Mouse (Mus musculus) hindbrain, embryonic 16.5 days (tissue): ENCODE results near the gene Zfp988. TPM values are rescaled to one million over a fixed set of nuclear protein-coding genes. Genes with fewer than 3 reads are reported as not detected.
"Not testable (repeated sequence)": the region's sequence is repeated elsewhere in the genome, so short reads cannot be mapped to it uniquely, and the experiment has no call there.

Experiments
- ATAC-seq: fragments of 200-750 bp; cut with Nextera tagmentation; 2 replicates; pipeline ENCODE4 v1.8.0; 2017; ENCODE audit warnings: moderate TSS enrichment, moderate library complexity
- H3K27ac ChIP-seq: fragments of 300-500 bp; sonication (generic); 2 replicates; pipeline ENCODE4 v1.5.1; 2014; ENCODE audit warnings: low read depth, mild to moderate bottlenecking, control low read depth, low read length, moderate library complexity
- H3K27me3 ChIP-seq: fragments of 300-500 bp; sonication (generic); replicated peaks from 2 replicates; pipeline ENCODE4 v1.6.1; 2014; ENCODE audit warnings: low read length; ENCODE audit not compliant: control insufficient read depth, insufficient read depth
- H3K36me3 ChIP-seq: fragments of 300-500 bp; sonication (generic); 2 replicates; pipeline ENCODE4 v1.6.1; 2014; ENCODE audit warnings: mild to moderate bottlenecking, low read length, moderate library complexity, mixed read lengths; ENCODE audit not compliant: control insufficient read depth, insufficient read depth
- H3K4me1 ChIP-seq: fragments of 300-500 bp; sonication (generic); 2 replicates; pipeline ENCODE4 v1.6.1; 2014; ENCODE audit warnings: low read depth, low read length; ENCODE audit not compliant: control insufficient read depth, insufficient read depth
- H3K4me2 ChIP-seq: fragments of 300-500 bp; sonication (generic); 2 replicates; pipeline ENCODE4 v1.6.1; 2014; ENCODE audit warnings: mild to moderate bottlenecking, low read length, control low read depth, moderate library complexity
- H3K4me3 ChIP-seq: fragments of 300-500 bp; sonication (generic); 2 replicates; pipeline ENCODE4 v1.5.1; 2014; ENCODE audit warnings: mild to moderate bottlenecking, low read length, control low read depth, moderate library complexity
- H3K9ac ChIP-seq: fragments of 300-500 bp; sonication (generic); 2 replicates; pipeline ENCODE4 v1.6.1; 2014; ENCODE audit warnings: low read depth, mild to moderate bottlenecking, control low read depth, low read length, moderate library complexity
- H3K9me3 ChIP-seq: fragments of 300-500 bp; sonication (generic); 2 replicates; pipeline ENCODE4 v1.6.1; 2014; ENCODE audit warnings: mild to moderate bottlenecking, low read length, moderate library complexity; ENCODE audit not compliant: control insufficient read depth
- WGBS: fragments of 180-500 bp; shearing (Covaris S2); extraction: QIAGEN DNeasy Blood & Tissue Kit; methylation state at CpG from one replicate; pipeline ENCODE4 v1.1.7; 2014; 5-methylcytosine and 5-hydroxymethylcytosine counted together
- polyA plus RNA-seq: library from polyadenylated mRNA; unstranded; fragments of >200 nt; fragmentation: Nextera tagmentation; extraction: Ambion mirVana; gene quantifications from 2 replicates; pipeline ENCODE4 v1.2.1, GENCODE M21; 2015

Gene Zfp988
- polyA plus RNA-seq, 1 experiment from 2014 or later = 0.08 TPM

DNA sequence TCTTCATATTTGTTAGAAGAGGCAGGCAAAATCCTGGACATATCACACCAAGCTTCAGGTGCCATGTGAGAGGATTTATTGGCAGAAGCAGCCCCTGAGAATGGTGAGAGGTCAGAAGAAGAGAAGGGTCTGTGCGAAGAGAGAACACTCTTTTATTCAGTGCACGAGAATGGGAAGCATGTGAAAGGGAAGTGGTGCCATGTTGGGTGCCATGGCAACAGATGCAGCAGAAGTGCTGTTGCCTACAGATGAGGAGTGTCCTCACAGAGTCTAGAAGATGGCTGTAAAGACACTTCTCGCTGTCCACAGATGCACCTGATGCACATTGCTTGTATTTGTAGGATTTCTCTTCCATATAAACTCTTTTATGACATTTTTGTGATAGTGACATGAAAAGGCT, 6.9 kb upstream of the Zfp988 start:
- not testable (repeated sequence) for H3K9me3 ChIP-seq, H3K9ac ChIP-seq, ATAC-seq, H3K4me1 ChIP-seq, H3K27ac ChIP-seq, H3K36me3 ChIP-seq, H3K27me3 ChIP-seq, H3K4me2 ChIP-seq, H3K4me3 ChIP-seq
- WGBS = 71% methylated on average over 3 of the region's 3 CpGs

DNA sequence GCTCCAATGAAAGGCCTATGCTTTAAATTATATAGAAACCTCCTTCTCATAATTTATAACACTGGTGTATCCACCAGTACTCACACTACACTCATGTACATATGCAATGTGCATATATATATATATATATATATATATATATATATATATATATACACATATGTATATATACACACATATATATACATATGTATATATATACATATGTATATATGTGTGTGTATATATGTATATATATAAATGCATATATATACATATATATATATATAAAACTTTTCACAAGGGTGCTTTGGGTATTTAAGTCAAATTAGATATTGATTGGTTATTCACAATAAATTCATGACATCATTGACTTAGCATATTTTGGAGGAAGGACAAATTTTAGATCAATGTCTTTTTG, 3.1 kb upstream of the Zfp988 start:
- not testable (repeated sequence) for H3K9ac ChIP-seq, H3K36me3 ChIP-seq, H3K9me3 ChIP-seq, H3K4me1 ChIP-seq, ATAC-seq, H3K4me3 ChIP-seq, H3K27ac ChIP-seq, H3K4me2 ChIP-seq, H3K27me3 ChIP-seq

DNA sequence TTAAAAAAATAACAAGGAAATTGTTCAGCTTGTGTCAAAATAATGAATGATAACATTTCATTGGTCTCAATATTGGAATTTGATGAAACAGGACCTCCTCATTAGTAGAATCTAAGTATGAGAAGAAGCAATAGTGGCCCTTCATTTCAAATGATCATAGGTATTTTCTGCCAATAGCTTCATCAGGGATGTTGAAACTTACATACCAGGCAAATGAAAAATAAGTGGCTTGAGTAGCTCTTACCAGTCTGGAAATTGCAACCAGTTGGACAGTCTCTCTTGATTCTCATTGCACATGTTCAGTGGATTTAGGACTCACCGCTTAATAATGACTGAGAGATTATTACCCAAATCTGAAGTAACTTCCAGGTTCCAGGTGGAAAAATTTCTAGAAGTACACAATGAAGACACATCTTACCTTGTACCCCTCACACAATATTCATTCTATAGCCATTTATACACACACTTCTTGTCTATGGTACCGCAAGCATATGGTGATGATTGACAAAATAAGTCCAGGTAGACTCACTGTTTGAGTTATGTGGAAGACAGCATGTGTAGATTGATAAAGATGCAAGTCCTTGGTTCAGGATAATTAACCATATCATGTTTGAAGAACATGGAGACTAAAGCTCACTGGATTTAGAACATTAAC, 29.7 kb downstream of the Zfp988 start:
- not testable (repeated sequence) for H3K36me3 ChIP-seq, H3K27ac ChIP-seq, H3K4me1 ChIP-seq, H3K4me3 ChIP-seq, ATAC-seq, H3K4me2 ChIP-seq, H3K9ac ChIP-seq, H3K27me3 ChIP-seq
- WGBS = 92% methylated on average over 2 of the region's 2 CpGs
- peaks cover 50% of the 10 kb centered on the region for H3K9me3 ChIP-seq

DNA sequence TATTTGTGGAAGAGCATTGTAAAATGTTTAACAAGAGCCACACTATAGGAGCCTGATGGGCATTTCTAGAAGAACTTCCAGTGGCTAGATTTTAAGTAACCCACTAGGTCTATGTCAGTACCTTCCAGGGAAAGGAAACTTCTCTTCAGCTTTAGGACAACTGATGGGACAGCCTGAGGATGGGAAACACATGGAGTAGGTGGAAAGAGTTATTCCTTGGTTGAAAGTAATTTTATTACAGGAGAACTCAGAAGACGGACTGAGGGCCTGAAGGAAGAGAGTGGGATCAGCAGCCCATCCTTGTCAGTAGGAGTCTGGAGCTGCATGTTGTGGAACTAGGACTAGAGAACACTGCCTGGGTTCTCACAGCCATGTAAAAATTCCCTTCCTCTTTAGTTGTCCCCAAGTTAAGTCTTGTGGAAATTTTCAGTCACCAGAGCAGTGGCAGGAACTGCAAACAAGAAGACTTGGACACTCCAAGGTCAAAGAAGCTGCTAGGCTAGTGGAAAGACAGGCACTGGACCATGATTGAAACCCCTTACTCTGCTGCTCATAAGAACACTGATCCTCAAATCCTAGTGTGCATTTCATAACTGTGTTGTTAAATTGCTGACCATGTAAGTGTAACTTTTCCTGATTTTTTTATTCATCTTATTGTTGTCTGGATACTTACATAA, 30.4 kb downstream of the Zfp988 start:
- H3K4me3 ChIP-seq, H3K9ac ChIP-seq, H3K36me3 ChIP-seq, H3K4me2 ChIP-seq, H3K27me3 ChIP-seq, ATAC-seq, H3K27ac ChIP-seq, H3K4me1 ChIP-seq: not testable (repeated sequence)
- 62% methylated on average over 1 of the region's 1 CpGs for WGBS
- peaks cover 52% of the 10 kb centered on the region for H3K9me3 ChIP-seq

DNA sequence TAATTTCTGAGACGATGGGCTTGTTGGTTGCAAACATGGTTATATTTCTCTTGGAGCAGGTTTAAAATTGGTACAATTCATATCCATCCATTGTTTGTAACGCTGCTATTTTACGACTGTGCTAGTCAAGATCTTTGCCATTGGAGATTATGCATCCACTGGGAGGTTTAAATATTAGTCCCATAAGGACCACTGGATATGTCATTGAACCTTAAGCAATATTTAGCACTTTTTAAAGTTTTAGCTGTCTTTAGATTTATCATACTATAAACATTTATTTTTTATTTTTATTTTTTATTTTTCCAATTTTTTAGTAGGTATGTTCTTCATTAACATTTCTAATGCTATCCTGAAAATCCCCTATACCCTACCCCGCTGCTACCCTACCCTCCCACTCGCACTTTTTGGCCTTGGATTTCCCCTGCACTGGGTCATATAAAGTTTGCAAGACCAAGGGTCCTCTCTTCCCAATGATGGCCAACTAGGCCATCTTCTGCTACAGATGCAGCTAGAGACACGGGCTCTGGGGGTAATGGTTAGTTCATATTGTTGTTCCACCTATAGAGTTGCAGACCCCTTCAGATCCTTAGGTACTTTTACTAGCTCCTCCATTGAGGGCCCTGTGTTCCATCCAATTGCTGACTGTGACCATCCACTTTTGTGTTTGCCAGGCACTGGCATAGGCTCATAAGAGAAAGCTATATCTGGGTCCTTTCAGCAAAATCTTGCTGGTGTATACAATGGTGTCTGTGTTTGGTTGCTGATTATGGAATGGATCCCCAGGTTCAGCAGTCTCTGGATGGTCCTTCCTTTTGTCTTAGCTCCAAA, 31.1 kb downstream of the Zfp988 start:
- peaks cover 54% of the 10 kb centered on the region for H3K9me3 ChIP-seq
- not testable (repeated sequence) for H3K27me3 ChIP-seq, H3K9ac ChIP-seq, H3K27ac ChIP-seq, ATAC-seq, H3K4me3 ChIP-seq, H3K36me3 ChIP-seq, H3K4me1 ChIP-seq, H3K4me2 ChIP-seq
- WGBS = 68% methylated on average over 6 of the region's 6 CpGs

DNA sequence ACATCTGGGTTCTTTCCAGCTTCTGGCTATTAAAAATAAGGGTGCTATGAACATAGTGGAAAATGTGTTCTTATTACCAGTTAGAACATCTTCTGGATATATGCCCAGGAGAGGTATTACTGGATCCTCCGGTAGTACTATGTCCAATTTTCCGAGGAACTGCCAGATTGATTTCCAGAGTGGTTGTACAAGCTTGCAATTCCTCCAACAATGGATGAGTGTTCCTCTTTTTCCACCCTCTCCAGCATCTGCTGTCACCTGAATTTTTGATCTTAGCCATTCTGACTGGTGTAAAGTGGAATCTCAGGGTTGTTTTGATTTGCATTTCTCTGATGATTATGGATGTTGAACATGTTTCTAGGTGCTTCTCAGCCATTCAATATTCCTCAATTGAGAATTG, 32.0 kb downstream of the Zfp988 start:
- H3K36me3 ChIP-seq, ATAC-seq, H3K27ac ChIP-seq, H3K4me3 ChIP-seq, H3K4me1 ChIP-seq, H3K27me3 ChIP-seq, H3K9ac ChIP-seq, H3K4me2 ChIP-seq: not testable (repeated sequence)
- WGBS = 91% methylated on average over 2 of the region's 2 CpGs
- H3K9me3 ChIP-seq = peaks cover 54% of the 10 kb centered on the region

DNA sequence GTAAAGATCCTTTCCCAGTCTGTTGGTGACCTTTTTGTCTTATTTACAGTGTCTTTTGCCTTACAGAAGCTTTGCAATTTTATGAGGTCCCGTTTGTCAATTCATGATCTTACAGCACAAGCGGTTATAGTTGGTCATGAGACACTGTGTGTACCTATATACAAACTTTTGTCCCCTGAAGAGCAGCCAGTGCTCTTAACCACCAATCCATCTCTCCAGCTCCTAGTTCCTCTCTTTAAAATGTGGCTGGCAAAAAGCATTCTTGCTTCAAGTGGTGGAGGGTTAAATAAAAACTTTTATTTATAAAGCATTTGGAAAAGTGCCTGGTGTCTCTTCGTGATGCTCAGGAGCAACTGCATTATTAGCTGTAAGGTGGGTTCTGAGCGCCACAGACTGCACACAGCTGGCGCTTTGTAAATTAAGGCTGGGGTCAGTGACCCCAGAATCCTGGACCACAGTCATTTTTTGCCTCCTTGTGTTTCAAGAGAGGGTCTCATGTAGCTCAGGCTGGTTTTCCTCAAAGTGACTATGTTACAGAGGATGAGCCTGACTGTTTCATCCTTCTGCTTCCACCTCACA, 32.6 kb downstream of the Zfp988 start:
- Histone ChIP-seq H3K36me3 (no peaks in the 10 kb centered on the region), H3K4me3 (no peak overlapping the region), H3K4me2 (no peak overlapping the region), H3K9ac (no peak overlapping the region), H3K27me3 (no peaks in the 10 kb centered on the region), H3K4me1 (no peaks in the 10 kb centered on the region), H3K27ac (no peak overlapping the region), H3K9me3 (peaks cover 56% of the 10 kb centered on the region)
- ATAC-seq = no peak
- WGBS = 72% methylated on average over 5 of the region's 5 CpGs

DNA sequence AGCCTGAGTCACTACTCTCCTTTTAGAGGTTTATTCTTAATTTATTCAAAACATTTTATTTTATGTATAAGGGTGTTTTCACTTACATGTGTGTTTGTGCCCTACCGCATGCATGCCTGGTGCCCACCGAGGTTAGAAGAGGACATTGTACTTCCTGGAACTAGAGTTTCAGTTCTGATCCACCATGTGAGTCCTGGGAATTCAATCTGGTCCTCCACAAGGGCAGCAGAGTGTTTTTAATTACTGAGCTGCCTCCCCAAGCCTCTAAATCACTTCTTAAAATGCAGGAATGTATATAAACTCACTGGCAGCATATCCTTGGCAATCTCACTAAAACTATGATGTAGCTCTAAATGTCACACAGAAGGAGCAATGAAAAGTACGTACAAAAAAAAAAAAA, 33.2 kb downstream of the Zfp988 start:
- not testable (repeated sequence) for H3K4me1 ChIP-seq, H3K27me3 ChIP-seq, H3K36me3 ChIP-seq, H3K27ac ChIP-seq, H3K4me3 ChIP-seq, H3K4me2 ChIP-seq, H3K9ac ChIP-seq, ATAC-seq
- H3K9me3 ChIP-seq = peaks cover 62% of the 10 kb centered on the region
- WGBS = 87% methylated on average over 3 of the region's 3 CpGs

DNA sequence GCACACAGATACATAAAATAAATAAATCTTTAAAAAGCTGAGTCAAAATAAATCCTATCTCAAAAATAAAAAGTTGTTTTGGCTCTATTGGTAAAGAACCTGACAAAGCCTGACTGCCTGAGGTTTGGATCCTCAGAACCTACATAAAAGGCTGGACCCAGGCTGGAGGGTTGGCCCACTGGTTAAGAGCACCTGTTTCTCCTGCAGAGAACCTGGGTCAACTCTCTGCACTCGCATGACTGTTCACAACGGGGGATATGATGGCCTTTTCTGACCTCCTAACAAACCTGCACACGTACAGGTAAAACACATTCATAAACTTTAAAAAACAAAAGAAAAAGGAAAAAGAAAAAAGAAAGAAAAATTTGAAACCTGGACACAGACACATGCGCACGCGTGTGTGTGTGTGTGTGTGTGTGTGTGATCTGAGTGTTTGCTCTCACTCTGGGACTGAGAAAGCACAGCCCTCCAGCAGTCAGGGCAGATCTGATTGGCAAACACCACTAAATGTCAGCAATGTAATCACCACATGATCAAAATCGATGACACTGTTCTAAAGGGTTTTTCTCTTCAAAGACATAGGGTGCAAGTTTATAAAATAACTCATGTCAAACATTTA, 34.2 kb downstream of the Zfp988 start:
- H3K4me1 ChIP-seq, H3K27ac ChIP-seq, H3K4me2 ChIP-seq, H3K36me3 ChIP-seq, H3K27me3 ChIP-seq, ATAC-seq, H3K9ac ChIP-seq, H3K4me3 ChIP-seq: not testable (repeated sequence)
- WGBS = 73% methylated on average over 7 of the region's 7 CpGs
- peaks cover 58% of the 10 kb centered on the region for H3K9me3 ChIP-seq
